Mouse (Mus musculus): ENCODE data around the gene Chit1. TPM values are rescaled to one million over a fixed set of nuclear protein-coding genes. Genes with fewer than 3 reads are reported as not detected.

Chit1 gene
- total RNA-seq, 1 experiment from 2014 or later, result 0.35 TPM

DNA sequence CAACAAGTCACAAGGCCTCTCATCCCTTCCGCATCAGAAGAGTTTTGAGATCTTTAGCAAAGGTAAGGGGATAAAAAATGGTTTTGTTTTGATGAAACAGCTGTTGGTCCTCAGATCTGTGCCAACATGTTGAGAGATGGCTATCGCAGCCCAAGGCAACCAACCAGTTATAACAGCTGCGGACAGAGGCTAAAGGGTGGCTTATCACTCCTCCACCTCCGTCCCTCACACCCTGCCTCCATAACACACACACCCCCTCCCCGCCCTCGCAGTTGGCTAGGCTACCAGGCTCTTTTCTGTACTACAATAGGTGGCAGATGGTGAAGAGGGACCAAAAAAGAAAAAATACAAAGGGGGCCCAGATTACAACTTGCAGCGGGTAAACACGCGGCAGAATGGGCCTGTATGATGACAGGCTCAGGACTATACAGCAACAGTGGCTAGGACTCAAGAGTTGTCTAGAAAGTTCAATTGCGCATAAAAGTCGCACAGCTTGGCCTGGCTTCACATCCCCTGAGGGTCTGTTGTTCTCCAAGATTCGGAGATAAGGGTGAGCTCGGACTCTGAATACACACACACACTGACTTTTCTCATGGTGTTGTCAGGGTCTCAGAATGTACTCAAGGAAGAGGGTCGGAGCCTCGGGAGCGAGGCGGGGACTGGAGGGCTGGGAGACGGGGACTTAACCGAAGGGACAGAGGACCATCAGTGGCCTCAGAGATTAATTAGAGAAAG is 32.8 kb upstream of the Chit1 start:
- no peak for ATAC-seq (ENCODE audit: extremely low read depth, insufficient number of reproducible peaks, low FRiP score, poor library complexity, severe bottlenecking)

DNA sequence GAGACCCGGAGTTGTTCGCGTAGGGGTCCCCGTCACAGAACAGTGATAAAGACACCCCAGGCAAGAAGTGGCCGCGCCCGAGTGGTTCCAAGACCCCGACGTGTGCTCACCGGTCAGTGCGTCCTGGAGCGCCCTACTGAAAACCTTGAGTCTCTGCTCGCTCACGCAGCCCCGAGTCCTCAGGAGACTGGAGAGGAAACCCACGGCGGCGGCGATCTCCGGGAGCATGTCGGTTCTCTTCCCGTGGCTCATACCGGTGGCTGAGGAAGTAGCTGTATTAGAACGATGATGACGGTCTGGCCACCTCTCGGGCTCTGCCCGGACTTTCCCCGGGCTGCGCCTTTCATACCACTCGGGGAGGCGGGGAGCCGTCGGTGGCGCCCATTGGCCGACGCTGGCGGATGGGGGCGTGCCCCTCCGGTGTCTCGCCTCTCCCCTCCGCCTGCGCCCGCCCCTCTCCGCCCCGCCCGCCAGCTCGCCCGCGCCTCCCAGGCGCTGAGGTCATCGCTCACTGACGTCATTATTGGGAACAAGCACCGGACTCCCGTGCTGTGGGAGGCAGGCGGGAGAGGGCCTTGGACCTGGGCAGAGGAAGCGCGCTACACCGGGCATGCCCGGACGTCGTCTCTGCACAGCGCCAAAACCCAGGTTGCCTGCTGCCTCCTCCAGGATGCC is 32.1 kb upstream of the Chit1 start, which contains the start of gene Btg2:
Btg2 (minus strand) TSS at position 319 of the 675 bp plus-strand sequence.
- peak; percentile 75 for ATAC-seq (ENCODE audit: extremely low read depth, insufficient number of reproducible peaks, low FRiP score, poor library complexity, severe bottlenecking)

DNA sequence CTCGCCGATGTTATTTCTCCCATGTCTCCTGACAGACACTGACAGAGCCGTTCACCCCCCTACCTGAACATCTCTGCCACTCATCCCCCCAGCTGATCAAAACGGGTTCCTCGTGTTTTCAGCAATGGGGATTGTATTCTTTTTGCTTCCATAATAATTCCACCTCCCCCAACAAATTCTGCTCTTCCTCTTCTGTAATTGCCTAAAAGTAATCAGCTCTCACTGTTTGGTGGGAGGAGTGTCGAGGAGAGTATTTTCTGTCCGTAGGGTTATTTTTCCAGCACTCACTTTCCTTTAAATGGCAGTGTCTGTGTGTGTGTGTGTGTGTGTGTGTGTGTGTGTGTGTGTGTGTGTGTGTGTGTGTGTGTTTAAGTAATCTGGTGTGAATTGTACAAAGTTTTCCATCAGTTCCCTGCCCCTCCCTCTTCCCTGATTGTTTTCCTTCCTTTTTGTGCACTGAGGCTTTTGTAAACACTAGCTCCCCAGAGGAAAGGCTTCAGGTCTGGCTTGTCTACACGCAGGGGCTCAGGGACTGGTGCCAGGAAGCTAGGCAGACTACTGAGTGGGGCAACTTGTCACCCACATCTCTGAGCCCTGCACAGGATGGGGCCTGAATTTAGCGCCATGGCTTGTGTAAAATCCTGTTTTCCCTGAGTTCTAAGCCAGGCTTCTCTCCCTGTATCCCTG is 31.4 kb upstream of the Chit1 start:
- ATAC-seq (ENCODE audit: extremely low read depth, insufficient number of reproducible peaks, low FRiP score, poor library complexity, severe bottlenecking), result no peak

DNA sequence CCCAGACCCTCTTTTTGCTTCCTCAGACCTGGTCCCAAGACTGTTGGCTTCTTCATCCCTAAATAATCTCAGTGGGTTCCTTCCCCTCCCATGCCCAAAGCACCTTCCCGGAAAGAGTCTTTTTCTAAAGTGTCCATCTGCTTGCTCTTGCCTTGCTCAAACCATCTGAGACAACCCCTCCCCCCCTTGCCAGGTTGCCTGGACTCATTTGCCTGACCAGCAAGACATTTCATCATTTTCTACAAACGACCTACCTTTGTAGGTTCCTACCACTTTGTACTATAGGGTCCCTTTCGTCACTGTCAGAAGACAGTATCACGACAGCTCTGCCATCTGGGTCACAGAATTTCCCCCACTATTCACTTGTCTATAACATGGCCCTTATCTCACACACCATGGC is 30.6 kb upstream of the Chit1 start:
- no peak for ATAC-seq (ENCODE audit: extremely low read depth, insufficient number of reproducible peaks, low FRiP score, poor library complexity, severe bottlenecking)

DNA sequence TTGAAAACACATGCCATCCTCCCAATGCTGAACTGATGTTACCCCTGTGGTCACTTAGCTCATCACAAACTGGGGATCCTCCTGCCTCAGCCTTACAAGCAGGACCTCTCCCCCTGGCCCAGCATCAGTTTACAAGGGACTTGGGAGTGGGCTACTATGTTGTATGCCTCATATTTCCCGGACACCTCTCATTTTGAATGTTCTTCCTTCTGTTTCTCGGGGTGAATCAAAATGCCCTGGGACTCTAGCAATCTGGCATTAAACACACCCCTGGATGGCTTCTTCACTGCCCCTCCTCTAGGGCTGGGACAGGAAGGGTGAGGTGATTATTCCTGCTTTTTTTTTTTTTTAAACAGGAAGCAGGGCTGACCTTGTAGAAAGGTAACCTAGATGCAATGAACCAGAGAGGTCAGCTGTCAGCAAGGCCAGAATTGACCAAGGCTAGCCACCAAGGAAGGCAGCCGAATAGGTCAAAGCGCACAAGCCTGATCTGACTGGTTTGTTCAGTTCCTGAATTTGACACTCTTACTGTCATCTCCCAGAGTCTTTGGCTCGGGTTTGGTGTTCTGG is 30.1 kb upstream of the Chit1 start:
- ATAC-seq (ENCODE audit: extremely low read depth, insufficient number of reproducible peaks, low FRiP score, poor library complexity, severe bottlenecking), result no peak

DNA sequence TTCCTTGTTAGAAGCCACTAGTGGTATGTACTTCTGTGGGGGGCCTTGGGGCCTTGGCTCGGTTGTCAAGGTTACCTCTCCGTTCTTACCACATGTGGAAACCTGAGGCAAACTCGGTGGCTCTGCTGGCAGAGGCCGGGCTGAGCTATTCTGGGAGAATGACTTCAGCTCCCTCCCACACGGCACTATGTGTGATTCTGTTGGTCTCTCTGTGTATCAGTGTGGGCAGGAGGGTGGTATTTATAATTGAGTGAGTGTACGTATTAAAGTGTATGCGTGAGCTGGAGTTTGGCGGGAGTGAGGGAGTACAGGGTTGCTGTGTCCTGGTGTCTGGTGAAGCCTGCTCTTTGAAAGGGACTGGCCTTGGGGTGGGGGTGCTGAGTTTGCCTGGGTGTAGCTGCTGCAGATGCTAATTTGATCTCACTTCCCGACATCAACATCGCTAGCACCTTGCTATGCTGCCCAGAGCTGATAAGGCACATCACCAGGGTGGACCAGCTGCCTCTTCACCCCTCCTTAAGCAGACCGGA is 28.0 kb upstream of the Chit1 start:
- no peak for ATAC-seq (ENCODE audit: extremely low read depth, insufficient number of reproducible peaks, low FRiP score, poor library complexity, severe bottlenecking)

DNA sequence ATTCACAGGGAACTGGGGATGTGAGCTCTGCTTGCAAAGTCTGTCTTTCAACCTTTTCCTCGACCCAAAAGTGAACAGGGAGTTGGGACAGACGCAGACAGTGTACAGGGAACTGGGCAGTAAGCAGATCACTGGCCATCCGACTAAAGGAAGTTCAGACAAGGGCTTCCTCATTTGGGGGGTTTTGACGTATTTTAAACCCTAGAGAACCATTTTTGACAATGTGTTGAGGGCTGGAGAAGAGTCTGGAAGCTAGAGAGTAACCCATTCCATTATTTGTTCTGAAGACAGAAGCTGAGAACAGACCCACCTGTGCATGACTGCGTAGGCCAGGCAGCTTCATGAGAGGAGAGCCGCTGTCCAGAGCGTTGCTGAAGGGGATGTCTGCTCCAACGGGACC is 27.4 kb upstream of the Chit1 start:
- no peak for ATAC-seq (ENCODE audit: extremely low read depth, insufficient number of reproducible peaks, low FRiP score, poor library complexity, severe bottlenecking)

DNA sequence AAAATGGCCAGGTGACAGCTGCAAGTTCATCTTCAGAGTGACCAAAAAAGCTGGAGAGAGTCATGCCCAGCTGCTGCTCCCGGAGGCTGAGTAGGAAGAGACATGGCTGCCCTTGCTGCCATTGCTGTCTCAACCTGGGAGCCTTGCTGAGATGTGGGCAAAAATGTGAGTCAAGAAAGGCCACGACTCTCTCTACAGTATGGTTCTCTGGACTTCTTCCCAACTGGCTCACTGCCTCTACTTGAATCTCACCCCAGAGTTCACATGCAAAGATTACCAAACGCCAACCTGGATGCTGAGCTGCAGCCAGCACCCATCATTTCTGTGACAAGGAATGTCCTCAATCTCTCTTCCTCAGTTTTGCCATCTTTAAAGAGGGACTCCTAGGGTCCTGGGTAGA is 26.9 kb upstream of the Chit1 start:
- ATAC-seq (ENCODE audit: extremely low read depth, insufficient number of reproducible peaks, low FRiP score, poor library complexity, severe bottlenecking), result no peak

DNA sequence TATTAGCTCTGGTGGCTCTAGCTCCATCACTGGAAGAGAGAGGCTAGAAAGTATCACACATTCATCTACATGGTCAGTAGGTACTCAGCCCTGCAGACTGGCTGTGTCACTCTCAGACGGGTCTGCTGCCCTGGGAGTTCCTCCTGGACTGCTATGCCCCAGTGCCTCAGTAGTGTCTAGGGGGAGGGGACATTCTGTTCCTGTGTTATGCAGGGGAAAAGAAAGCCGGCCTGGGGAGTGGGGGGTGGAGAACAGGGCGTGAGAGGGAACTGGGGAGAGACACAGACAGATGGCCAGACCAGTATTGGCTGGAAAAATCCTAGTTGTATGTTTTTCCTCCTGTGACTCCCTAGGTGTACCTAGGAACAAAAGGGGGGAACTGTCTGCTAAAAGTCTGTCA is 25.0 kb upstream of the Chit1 start:
- 0 out of 2 replicates have a peak, but pooled peaks have one; percentile 4 for ATAC-seq (ENCODE audit: extremely low read depth, insufficient number of reproducible peaks, low FRiP score, poor library complexity, severe bottlenecking)

DNA sequence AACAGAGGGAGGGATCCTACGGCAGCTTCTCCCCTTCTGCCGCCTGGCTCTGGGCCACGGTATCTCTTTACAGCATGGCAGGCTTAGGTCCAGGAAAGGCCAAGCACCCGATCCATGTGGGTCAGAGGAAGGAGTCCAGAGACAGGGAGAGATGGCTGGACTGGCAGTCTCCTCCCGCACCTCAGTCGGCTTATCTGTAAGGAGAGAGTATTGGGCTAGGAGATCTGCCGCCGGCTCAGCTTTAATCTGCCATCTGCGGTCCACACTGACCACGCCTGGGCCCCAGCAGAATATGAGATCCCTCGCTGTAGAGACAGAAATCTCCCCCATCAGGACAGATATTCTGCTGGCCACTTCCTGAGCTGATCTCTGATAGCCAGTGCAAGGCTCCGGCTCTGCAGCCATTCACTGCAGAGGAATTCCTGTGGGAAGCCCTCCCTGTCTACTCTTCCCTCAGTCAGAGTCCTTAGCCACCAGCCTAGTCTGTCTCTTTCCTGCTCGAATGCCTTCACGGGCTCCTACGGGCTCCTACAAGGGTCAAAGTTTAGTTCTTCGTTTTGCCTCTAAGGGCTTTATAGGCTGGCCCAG is 24.1 kb upstream of the Chit1 start:
- ATAC-seq (ENCODE audit: extremely low read depth, insufficient number of reproducible peaks, low FRiP score, poor library complexity, severe bottlenecking), result no peak

DNA sequence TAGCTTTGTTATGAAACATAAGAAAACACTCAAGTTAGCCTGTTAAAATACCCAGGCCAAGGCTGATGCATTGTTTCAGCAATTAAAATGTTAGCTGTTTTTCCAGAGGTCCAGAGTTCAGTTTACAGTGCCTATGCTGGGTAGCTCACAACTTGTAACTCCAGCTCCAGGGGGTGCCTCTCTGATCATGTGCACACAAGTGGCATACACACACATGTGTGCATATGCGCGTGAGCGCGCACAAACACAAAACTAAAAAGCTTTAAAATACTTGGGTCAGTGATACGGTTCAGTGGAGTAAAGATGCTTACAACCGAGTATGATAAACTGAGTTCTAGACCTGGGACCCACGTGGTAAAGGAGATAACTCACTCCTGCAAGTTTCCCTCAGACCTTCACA is 22.0 kb upstream of the Chit1 start:
- no peak for ATAC-seq (ENCODE audit: extremely low read depth, insufficient number of reproducible peaks, low FRiP score, poor library complexity, severe bottlenecking)

DNA sequence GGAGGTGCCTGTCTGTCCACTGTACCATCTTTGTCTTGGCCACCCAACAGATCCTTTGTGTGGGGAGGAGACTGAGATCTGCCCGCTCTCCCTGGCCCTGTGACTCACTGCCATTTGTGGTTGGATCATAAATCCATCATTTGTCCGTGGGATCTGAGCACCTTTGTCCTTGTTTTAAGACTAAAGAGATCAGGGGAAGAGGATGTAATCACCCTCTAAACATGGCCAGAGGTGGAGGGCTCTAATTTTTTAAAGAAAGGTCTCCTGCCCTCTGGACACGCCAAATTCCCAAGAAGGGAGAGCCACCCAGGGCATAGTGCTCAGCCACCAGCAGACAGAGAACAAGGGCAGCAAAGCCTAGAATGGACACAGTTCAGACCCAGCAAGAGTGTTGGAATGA is 19.2 kb upstream of the Chit1 start:
- no peak for ATAC-seq (ENCODE audit: extremely low read depth, insufficient number of reproducible peaks, low FRiP score, poor library complexity, severe bottlenecking)

DNA sequence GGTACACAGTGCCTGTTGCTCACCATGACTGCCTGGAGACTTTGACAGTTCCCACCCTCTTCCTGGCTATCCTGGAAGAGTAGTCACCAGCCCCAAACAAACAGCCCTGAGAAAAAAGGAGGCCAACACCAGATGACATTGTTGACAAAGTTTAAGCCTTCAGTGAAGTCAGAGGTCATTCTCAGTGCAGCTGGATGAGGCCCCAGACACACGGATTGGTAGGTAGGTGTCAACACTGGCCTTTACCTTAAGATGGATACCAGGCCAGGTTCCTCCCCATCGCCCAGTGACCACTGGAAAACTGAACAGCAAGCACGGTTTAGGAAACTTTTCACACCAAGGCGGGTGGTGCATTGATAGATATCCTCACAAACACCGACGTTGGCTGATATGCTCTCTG is 18.7 kb upstream of the Chit1 start:
- ATAC-seq (ENCODE audit: extremely low read depth, insufficient number of reproducible peaks, low FRiP score, poor library complexity, severe bottlenecking), result no peak

DNA sequence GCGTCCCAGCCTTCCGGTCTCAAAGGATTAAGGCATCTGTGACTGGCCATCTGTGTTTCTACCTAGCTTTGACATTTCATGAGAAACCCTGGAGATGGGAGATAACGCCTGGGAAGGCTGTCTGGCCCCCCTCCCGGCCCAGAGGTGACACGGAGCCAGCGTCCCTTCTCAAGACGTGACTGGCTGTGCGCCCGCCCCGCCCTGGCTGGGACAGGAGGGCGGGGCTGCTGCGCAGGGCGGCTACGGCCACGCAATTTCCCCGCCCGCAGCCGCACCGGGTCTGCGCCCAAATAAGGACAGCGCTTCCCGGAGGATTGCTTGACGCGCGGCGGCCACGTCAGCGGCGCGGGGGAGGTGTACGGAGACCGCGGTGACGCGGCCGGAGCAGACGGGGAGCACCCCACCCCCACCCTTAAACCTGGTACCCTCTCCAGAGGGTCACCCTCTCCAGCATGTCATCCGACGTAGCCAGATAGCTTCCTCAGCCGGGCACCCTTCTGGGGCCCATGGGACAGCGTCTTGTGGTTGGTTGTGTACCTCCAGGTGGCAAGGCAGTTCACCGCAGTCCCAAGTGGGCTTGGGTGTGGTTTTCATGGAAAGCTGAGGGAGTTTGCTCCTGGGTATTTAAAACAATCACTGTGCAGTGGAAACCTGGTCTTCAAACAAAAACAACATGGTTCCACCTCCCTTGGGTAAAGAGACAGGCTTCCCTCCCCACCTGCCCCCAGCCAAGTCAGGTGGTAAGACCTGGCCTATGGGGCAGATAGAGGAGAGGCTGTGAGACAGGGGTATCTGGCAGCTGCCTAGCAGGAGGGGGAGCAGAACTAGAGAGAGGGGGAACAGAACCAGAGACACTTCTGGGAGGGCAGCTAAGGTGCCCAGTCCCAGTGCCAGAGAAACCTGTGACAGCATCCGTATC is 17.9 kb upstream of the Chit1 start:
- ATAC-seq (ENCODE audit: extremely low read depth, insufficient number of reproducible peaks, low FRiP score, poor library complexity, severe bottlenecking), result peak; percentile 73

DNA sequence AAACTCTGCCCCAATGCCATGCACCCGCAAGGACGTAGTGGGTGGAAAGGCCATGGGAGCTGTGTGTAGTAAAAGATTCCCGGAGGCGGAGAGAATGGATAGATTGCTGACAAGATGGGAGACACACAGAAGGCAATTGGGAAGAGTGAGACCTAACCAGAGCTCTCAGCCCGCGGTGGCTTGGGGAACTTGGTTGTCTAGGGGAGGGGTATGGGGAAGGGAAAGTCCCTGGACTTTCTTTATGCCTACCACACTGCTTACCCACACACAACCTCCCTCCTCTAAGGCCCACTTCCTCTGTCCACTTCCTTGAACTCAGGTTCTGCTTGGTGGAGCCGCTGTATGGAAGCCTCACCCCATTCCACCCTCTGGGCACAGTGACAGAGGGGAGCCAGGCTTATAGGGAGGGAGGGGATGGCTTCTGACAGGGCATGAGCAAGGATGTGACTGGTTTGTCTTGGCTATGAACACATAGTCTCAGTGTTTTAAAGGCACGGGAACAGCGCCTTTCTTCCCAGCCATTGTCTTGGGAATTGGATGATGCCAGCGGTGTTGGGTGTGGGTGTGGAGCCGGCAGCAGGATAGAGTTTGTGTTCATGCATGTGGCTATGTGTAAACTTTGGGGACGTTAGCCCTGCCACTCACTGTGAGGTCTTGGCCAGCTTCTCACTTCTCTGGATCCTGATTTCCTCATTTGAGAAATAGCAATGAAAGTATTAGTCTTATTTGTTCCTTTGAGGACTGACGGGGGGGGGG is 17.1 kb upstream of the Chit1 start:
- ATAC-seq (ENCODE audit: extremely low read depth, insufficient number of reproducible peaks, low FRiP score, poor library complexity, severe bottlenecking), result peak; percentile 63

DNA sequence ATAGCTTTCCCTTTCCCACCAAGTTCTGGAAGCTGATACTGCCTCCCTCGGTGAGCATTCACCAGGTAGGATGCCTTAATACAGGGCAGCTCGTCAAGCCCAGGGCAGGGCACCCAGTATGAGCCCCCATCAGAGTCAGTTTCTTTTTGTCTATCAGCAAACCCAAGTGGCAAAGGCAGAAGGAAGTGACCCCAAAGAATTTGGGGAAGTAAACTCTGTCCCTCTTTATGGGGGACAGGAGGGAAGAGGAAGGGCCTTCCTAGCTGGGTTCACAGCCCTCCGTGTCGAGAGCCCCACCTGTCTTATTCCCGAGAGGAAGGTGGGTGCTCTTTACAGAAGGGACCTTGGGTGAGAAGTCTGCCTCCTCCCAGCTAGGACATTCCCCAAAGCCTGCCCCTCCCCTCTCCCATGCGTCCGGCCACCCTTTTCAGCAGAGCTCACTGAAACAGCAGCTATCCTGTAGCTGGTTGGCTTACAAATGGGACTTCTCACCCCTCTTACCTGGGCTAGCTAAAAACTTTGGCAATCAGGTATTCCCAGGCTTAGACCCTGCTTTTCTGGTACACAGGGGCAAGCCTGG is 15.9 kb upstream of the Chit1 start:
- ATAC-seq (ENCODE audit: extremely low read depth, insufficient number of reproducible peaks, low FRiP score, poor library complexity, severe bottlenecking), result no peak

DNA sequence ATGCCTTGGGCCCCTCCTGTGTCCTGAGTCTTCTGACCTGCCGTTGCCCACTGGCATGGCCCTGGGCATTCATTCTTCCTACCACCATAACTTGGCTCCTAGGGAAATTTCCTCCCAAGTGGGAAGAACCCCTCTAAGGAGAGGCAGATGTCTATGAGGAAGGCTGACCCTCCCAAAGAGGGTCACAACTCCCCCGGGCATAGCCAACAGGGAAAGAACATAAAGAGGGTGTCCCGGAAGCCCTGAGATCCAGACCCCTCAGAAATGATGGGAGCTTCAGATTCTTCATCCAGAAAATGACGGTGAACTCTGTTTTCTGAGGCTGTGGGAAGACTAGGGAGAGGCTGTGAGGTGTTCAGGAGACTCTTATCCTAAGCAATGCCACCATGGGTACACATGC is 15.3 kb upstream of the Chit1 start:
- ATAC-seq (ENCODE audit: extremely low read depth, insufficient number of reproducible peaks, low FRiP score, poor library complexity, severe bottlenecking), result no peak

Data from neutrophil, adult 5-6 weeks (primary cell).